Mouse (Mus musculus) brain, embryonic 14.5 days (tissue): ENCODE results near the gene Samt3.

ENCODE experiments used
- CTCF ChIP-seq: fragments of 200-500 bp; IDR thresholded peaks from 2 replicates; pipeline ENCODE4 v1.5.1; 2012; ENCODE audit warnings: inconsistent platforms, mild to moderate bottlenecking, moderate library complexity, borderline replicate concordance; ENCODE audit not compliant: insufficient read depth, insufficient read length; ENCODE audit errors: extremely low read depth
- POLR2A ChIP-seq: fragments of 200-500 bp; IDR thresholded peaks from 2 replicates; pipeline ENCODE4 v1.6.1; 2012; ENCODE audit warnings: mild to moderate bottlenecking, inconsistent platforms, borderline replicate concordance; ENCODE audit not compliant: poor library complexity, insufficient read depth, insufficient read length, severe bottlenecking; ENCODE audit errors: extremely low read depth

DNA sequence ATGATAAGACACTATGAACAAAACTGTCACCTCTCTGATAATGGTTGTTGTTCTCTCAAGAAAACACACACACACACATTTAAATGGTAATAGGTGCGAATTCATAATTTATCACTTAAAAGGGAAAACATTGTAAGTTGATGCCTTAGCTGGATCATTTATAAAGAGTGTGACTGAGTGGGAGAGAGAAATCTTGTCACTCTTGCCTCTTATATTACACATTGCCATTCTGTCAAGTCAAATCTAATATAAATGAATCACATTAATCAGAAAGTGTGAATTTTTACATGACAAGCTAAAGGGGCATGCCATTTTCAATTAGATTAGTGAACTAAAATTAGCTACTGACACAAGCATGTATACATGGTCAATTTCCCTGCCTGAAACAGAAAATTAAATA is 44.7 kb downstream of the Samt3 start:
- TF ChIP-seq POLR2A (no peak), CTCF (no peak)
